Mouse (Mus musculus): ENCODE data around the gene Ube2b.

DNA sequence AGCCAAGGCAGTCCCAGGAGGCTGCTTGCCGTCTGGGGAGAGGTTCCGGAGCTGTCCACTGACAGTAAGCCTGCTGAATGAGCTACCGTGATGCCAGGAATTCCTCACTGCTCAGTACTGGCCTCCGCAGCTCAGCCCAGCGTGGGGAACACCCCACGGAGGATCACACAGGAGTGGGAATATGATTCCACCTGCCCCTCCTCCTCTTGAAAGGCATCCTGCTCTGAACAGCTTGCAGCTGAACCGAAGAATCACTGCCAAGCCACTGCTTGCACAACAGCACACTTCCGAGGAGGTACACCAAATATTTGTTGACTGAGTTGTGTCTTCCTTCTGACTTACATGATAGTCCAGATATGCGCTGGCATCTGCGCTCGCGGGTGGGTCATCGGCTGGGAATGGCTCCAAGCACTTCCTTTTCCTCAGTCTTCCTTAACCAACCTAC is 60.0 kb downstream of the Ube2b start:
- no peak for TF ChIP-seq CTCF (IDR thresholded peaks at IDR 0.05)
- peak; percentile 82 for TF ChIP-seq EP300 (IDR thresholded peaks at IDR 0.05)
